Mouse (Mus musculus) limb, embryonic 11.5 days (tissue): Measurements from ENCODE around the gene Abcg5. TPM values are rescaled to one million over a fixed set of nuclear protein-coding genes. Genes with fewer than 3 reads are reported as not detected.

ENCODE experiments used
- ATAC-seq: fragments of 200-750 bp; cut with Nextera tagmentation; 2 replicates; pipeline ENCODE4 v1.8.0; 2017; ENCODE audit warnings: low read depth; ENCODE audit not compliant: insufficient number of reproducible peaks, low FRiP score, low TSS enrichment
- DNase-seq: peaks from one replicate; pipeline ENCODE4 v3.0.0-alpha.2; 2015; ENCODE audit warnings: low spot score
- H3K27ac ChIP-seq: fragments of 300-500 bp; sonication (generic); replicated peaks from 2 replicates; pipeline ENCODE4 v1.5.1; 2014; ENCODE audit warnings: low read depth, mild to moderate bottlenecking, low read length
- H3K27me3 ChIP-seq: fragments of 300-500 bp; sonication (generic); 2 replicates; pipeline ENCODE4 v1.6.1; 2014; ENCODE audit warnings: mild to moderate bottlenecking, low read length, mixed read lengths; ENCODE audit not compliant: control insufficient read depth, insufficient read depth
- H3K36me3 ChIP-seq: fragments of 300-500 bp; sonication (generic); 2 replicates; pipeline ENCODE4 v1.6.1; 2014; ENCODE audit warnings: mild to moderate bottlenecking, low read length, moderate library complexity, mixed read lengths; ENCODE audit not compliant: control insufficient read depth, insufficient read depth
- H3K4me1 ChIP-seq: fragments of 300-500 bp; sonication (generic); 2 replicates; pipeline ENCODE4 v1.6.1; 2014; ENCODE audit warnings: low read length, mixed read lengths; ENCODE audit not compliant: control insufficient read depth, insufficient read depth
- H3K4me2 ChIP-seq: fragments of 300-500 bp; sonication (generic); 2 replicates; pipeline ENCODE4 v1.6.1; 2014; ENCODE audit warnings: low read depth, mild to moderate bottlenecking, moderate library complexity; ENCODE audit not compliant: severe bottlenecking
- H3K4me3 ChIP-seq: fragments of 300-500 bp; sonication (generic); 2 replicates; pipeline ENCODE4 v1.5.1; 2014; ENCODE audit warnings: low read depth, low read length
- H3K9ac ChIP-seq: fragments of 300-500 bp; sonication (generic); 2 replicates; pipeline ENCODE4 v1.6.1; 2014; ENCODE audit warnings: mild to moderate bottlenecking, low read length
- H3K9me3 ChIP-seq: fragments of 300-500 bp; sonication (generic); 2 replicates; pipeline ENCODE4 v1.6.1; 2016; ENCODE audit warnings: low read length; ENCODE audit not compliant: control insufficient read depth
- WGBS: fragments of 180-500 bp; shearing (Covaris S2); extraction: QIAGEN DNeasy Blood & Tissue Kit; methylation state at CpG from one replicate; pipeline ENCODE4 v1.1.7; 2014; 5-methylcytosine and 5-hydroxymethylcytosine counted together
- polyA plus RNA-seq: library from polyadenylated mRNA; unstranded; fragments of >200 nt; fragmentation: Nextera tagmentation; extraction: Ambion mirVana; gene quantifications from 2 replicates; pipeline ENCODE4 v1.2.1, GENCODE M21; 2014

Gene Abcg5
- polyA plus RNA-seq, 1 experiment from 2014 or later: 0.96 TPM

DNA sequence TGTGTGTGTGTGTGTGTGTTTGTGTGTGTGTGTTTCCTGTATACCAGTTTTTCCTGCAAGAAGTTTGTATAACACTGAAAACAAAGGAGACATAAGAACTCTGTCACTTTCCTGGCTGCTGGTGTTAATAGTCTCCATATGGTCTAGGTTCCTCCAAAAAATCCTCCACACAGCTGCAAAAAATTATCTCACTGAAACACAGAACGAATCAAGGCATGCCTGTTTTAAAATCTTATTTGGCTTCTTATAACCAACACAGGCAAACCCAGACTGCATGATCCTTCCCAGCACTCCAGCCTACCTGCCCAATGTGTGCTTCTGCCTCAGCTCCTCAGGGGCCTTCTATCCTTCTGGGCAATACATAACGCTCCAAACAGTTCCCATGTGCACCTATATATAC is 59.9 kb downstream of the Abcg5 start:
- Histone ChIP-seq H3K4me1 (0 out of 2 replicates have a peak, but pooled peaks cover 4% of the 10 kb centered on the region), H3K4me3 (no peak overlapping the region), H3K36me3 (no peaks in the 10 kb centered on the region), H3K4me2 (no peak overlapping the region), H3K9me3 (0 out of 2 replicates have a peak, but pooled peaks cover 5% of the 10 kb centered on the region), H3K9ac (no peak overlapping the region), H3K27me3 (no peaks in the 10 kb centered on the region), H3K27ac (peak overlapping the region; percentile 72)
- ATAC-seq (peak; percentile 22; the same call in 1 of the 2 replicates), DNase-seq (peak; percentile 49)
- 16% methylated on average over 2 of the region's 2 CpGs for WGBS

DNA sequence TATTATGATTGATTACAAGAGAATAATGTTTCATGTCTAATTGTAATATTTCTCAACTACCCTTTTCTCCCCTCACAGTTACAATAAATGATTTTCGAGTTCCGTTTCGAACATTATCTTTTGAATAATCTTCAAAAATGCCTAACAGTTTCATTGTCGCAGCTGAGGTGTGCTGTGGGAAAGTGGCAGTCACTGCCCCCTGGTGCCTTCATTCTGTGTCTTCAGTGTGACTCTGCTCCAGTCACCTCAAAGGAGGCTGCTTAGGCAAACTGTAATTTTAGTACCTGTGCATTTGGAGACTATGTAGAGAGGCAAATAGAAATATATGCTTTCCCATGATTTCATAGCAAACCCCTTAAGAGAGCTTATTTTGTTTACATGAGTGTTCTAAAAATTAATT is 60.8 kb downstream of the Abcg5 start:
- H3K4me3 ChIP-seq: no peak overlapping the region
- H3K27me3 ChIP-seq: no peaks in the 10 kb centered on the region
- H3K9ac ChIP-seq: no peak overlapping the region
- ATAC-seq: no peak
- H3K9me3 ChIP-seq: 0 out of 2 replicates have a peak, but pooled peaks cover 5% of the 10 kb centered on the region
- no peak overlapping the region; the same call in 1 of the 2 replicates for H3K27ac ChIP-seq
- H3K4me2 ChIP-seq: no peak overlapping the region
- no peak for DNase-seq
- WGBS: 85% methylated on average over 4 of the region's 4 CpGs
- H3K4me1 ChIP-seq: 0 out of 2 replicates have a peak, but pooled peaks cover 3% of the 10 kb centered on the region
- no peaks in the 10 kb centered on the region for H3K36me3 ChIP-seq

DNA sequence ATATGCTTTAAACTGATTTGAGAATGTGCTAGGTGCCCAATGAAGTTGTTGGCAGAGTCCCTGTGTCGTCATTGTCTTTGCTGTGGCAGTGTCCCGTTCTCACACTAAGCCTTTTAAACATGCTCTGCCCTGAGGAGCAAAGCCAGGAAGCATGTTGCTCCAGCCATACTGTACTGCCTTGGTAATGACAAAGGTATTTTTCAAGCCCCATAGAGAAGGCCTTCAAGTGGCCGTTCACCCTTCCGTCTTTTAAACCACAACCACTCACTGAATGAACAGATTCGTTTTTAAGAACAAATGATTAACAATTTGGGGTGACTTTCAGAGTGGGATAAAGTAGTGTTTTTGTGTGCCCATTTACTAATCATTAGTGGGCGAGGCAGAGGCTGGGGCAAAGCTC is 61.6 kb downstream of the Abcg5 start:
- ATAC-seq (no peak), DNase-seq (no peak)
- 0 out of 2 replicates have a peak, but pooled peaks cover 5% of the 10 kb centered on the region for H3K9me3 ChIP-seq
- H3K9ac ChIP-seq: no peak overlapping the region
- H3K4me1 ChIP-seq: no peaks in the 10 kb centered on the region
- 89% methylated on average over 6 of the region's 6 CpGs for WGBS
- H3K4me2 ChIP-seq: no peak overlapping the region
- no peak overlapping the region for H3K4me3 ChIP-seq
- no peak overlapping the region for H3K27ac ChIP-seq
- H3K27me3 ChIP-seq: no peaks in the 10 kb centered on the region
- H3K36me3 ChIP-seq: no peaks in the 10 kb centered on the region

DNA sequence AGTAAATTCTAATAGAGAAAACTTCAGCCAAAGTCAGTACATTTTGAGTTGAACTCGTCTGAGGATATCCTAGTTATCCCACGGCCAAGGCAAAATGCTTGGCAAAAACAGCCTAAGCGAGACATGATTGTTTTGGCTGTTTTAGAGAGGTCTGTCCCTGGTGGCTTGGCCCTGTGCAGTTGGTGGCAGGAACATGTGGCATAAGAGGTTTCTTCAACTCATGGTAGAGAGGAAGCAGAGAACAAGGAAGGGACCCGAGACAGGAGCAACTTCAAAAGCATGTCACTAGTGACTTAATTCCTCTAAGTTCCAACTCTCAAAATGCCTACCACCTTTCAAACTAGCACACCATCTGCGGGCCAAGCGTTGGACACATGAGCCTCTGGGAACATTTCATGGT is 62.2 kb downstream of the Abcg5 start:
- Histone ChIP-seq H3K36me3 (no peaks in the 10 kb centered on the region), H3K27ac (no peak overlapping the region), H3K4me2 (no peak overlapping the region), H3K27me3 (no peaks in the 10 kb centered on the region), H3K9ac (no peak overlapping the region), H3K4me1 (no peaks in the 10 kb centered on the region), H3K4me3 (no peak overlapping the region), H3K9me3 (0 out of 2 replicates have a peak, but pooled peaks cover 5% of the 10 kb centered on the region)
- ATAC-seq (no peak), DNase-seq (no peak)
- whole genome bisulfite sequencing: 89% methylated on average over 6 of the region's 6 CpGs

GRCm38 (mm10) chr17:84620076-84620475 is 62.7 kb downstream of the Abcg5 start:
- H3K4me1 ChIP-seq: no peaks in the 10 kb centered on the region
- 85% methylated on average over 3 of the region's 3 CpGs for WGBS
- DNase-seq (no peak), ATAC-seq (no peak)
- H3K9me3 ChIP-seq: 0 out of 2 replicates have a peak, but pooled peaks cover 5% of the 10 kb centered on the region
- no peak overlapping the region for H3K4me2 ChIP-seq
- no peaks in the 10 kb centered on the region for H3K27me3 ChIP-seq
- H3K36me3 ChIP-seq: no peaks in the 10 kb centered on the region
- no peak overlapping the region for H3K27ac ChIP-seq
- H3K4me3 ChIP-seq: no peak overlapping the region
- H3K9ac ChIP-seq: no peak overlapping the region

DNA sequence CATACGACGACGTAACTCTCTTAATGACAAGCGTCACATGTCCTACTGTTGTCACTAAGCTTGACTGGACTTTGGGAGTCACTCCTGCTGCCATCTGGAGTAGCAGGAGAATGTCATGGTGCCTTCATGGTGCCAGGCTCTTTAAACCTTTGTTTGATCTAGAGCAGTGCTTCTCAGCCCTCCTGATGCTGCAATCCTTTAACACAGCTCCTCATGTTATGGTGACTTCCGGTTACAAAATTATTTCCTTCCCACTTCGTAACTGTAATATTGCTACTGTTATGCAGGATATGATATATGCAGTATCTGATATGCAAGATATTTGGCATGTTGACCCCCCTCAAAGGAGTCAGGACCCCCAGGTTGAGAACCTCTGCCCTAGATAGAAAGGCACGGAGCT is 63.7 kb downstream of the Abcg5 start:
- Histone ChIP-seq H3K4me3 (no peak overlapping the region), H3K27ac (no peak overlapping the region), H3K27me3 (no peaks in the 10 kb centered on the region), H3K4me1 (no peaks in the 10 kb centered on the region), H3K4me2 (no peak overlapping the region), H3K36me3 (peaks cover under 1% of the 10 kb centered on the region), H3K9ac (no peak overlapping the region), H3K9me3 (0 out of 2 replicates have a peak, but pooled peaks cover 5% of the 10 kb centered on the region)
- WGBS: 87% methylated on average over 7 of the region's 7 CpGs
- DNase-seq (no peak), ATAC-seq (no peak)

GRCm38 (mm10) chr17:84617953-84618352 is 64.9 kb downstream of the Abcg5 start:
- no peak overlapping the region for H3K9ac ChIP-seq
- peaks cover 3% of the 10 kb centered on the region for H3K36me3 ChIP-seq
- no peak for DNase-seq
- no peaks in the 10 kb centered on the region for H3K4me1 ChIP-seq
- ATAC-seq: no peak
- no peak overlapping the region for H3K4me3 ChIP-seq
- no peak overlapping the region for H3K4me2 ChIP-seq
- H3K27me3 ChIP-seq: no peaks in the 10 kb centered on the region
- WGBS: 88% methylated on average over 6 of the region's 6 CpGs
- H3K9me3 ChIP-seq: no peaks in the 10 kb centered on the region
- H3K27ac ChIP-seq: no peak overlapping the region

DNA sequence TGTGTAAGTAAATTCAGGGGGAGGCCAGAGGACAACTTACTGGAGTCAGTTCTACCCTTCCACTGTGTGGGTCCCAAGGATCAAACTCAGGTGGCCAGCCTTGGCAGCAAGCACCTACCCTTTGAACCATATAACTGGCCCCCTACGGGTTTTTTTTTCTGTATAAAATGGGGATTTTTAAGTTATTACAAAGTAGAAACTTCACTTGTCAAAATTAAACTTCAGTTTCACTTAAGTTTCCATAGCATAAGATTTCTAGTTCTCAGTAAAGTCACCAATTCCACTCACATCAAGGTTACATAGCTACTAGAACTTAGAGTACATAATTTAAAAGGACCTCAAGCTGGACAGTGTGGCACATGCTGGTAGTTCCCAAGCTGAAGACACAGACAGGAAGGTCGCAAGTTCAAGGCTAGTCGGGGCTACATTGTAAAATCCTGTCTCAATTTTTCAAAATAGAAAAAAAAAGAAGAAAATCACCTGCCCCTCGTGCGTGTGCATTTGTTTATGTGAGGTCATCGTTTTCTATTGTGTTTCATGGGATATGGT is 66.2 kb downstream of the Abcg5 start:
- H3K4me1 ChIP-seq: peaks cover 4% of the 10 kb centered on the region
- H3K4me3 ChIP-seq: no peak overlapping the region
- WGBS: 87% methylated on average over 6 of the region's 6 CpGs
- no peak for DNase-seq
- H3K27ac ChIP-seq: no peak overlapping the region
- no peak for ATAC-seq
- H3K27me3 ChIP-seq: no peaks in the 10 kb centered on the region
- no peak overlapping the region for H3K9ac ChIP-seq
- no peak overlapping the region for H3K4me2 ChIP-seq
- no peaks in the 10 kb centered on the region for H3K9me3 ChIP-seq
- H3K36me3 ChIP-seq: peaks cover 3% of the 10 kb centered on the region

- Histone ChIP-seq H3K4me1 (peaks cover 4% of the 10 kb centered on the region), H3K4me3 (no peak overlapping the region), H3K36me3 (peaks cover 3% of the 10 kb centered on the region), H3K9me3 (no peaks in the 10 kb centered on the region), H3K27me3 (no peaks in the 10 kb centered on the region), H3K9ac (no peak overlapping the region), H3K4me2 (no peak overlapping the region), H3K27ac (no peak overlapping the region)
- no peak for ATAC-seq
- no peak for DNase-seq
- WGBS: 90% methylated on average over 11 of the region's 11 CpGs
Measured at GRCm38 (mm10) chr17:84615811-84616210, 67.0 kb downstream of the Abcg5 start.
